ENCODE assay signal across 12 mouse cellular contexts in the genomic region with DNA sequence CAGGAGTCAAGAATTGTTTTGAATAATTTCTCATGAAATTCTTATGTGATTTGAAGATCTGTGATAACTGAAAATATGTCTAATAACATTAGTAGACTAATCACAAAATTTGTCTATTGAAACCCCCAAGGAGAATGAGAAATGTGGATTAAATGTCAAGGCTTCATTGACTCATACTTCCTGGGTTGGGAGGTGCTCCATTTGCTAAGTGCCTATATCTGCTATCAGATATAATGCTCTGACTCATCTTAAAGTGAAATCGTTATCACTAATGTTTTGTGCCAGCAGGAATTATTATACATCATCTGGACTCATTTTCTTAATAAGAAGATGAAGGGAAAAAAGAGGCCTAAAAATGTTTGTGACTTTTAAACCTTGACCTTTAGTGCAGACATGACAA.
"Had no signal": no experiment of that assay in that cellular context is flagged by ENCODE, and none has a peak within 500 bp of the region (broad histone marks: within the 10 kb centered on the region; RNA-seq: fewer than 3 reads in every experiment).

No protein-coding gene starts in this region.

- DNase-seq: retina, postnatal 1 day; right cerebral cortex, adult 18-20 months; right cerebral cortex, postnatal 14 days; right cerebral cortex, postnatal 25 days; right cerebral cortex, postnatal 4 days; spleen, adult 18-20 months; thymus, adult 18-20 months; thymus, adult 2 months; thymus, postnatal 14 days; thymus, postnatal 25 days; thymus, postnatal 36 days; thymus, postnatal 4 days had no signal
